Mouse (Mus musculus): ENCODE results near the gene Ppp3ca. TPM values are rescaled to one million over a fixed set of nuclear protein-coding genes. Genes with fewer than 3 reads are reported as not detected.

Ppp3ca gene
- polyA plus RNA-seq, 1 experiment = 23.0 TPM

DNA sequence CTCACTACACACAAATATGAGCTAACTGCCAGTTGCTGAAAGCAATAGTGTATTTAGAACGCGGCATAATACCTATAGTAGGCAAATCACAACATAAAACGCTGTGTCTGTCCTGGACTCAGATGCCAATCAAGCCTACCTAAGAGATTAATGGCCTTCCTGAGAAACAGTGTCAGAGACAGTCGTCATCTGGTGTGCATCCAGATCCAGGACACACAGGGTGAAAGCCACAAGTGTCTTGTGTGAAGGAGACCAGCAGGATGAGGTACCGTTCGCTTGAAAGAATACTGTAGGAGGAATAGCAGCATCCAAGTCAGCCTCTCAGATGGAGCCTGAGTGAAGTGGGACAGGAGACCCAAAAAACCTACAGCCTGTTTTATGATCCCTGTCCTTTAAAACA, 231.1 kb downstream of the Ppp3ca start:
- DNase-seq (ENCODE audit: low read depth in 1 of 2, low spot score in 2 of 2) = no peak
- Histone ChIP-seq H3K36me3 (ENCODE audit: control insufficient read depth, insufficient read depth, low read length) (peaks cover 12% of the 10 kb centered on the region), H3K4me1 (ENCODE audit: control insufficient read depth, insufficient read depth, insufficient read length) (no peaks in the 10 kb centered on the region), H3K27me3 (ENCODE audit: control insufficient read depth, insufficient read depth, low read length) (no peaks in the 10 kb centered on the region), H3K4me3 (ENCODE audit: extremely low read depth, insufficient read depth, insufficient read length) (no peak overlapping the region), H3K27ac (ENCODE audit: insufficient read depth, low read length) (no peak overlapping the region)
- WGBS = 95% methylated on average over 6 of the region's 6 CpGs
- TF ChIP-seq CTCF (IDR thresholded peaks at IDR 0.05; ENCODE audit: extremely low read depth, insufficient read depth, insufficient read length, insufficient replicate concordance) (no peak), POLR2A (IDR thresholded peaks at IDR 0.05; ENCODE audit: low read depth, low read length) (no peak)

DNA sequence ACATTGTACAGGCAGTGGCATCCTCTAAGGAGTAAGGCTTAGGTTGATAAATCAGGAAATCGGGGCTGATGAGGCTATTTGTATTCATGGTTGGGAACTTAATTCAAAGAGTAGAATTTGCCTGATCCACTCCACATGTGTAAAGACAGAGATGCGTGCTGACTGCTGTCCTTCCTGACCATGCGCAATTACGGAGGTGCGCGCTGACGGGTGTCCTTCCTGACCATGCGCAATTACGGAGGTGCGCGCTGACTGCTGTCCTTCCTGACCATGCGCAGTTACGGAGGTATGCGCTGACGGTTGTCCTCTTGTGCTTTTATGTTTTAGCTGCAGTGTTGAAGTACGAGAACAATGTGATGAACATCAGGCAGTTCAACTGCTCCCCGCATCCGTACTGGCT, 232.9 kb downstream of the Ppp3ca start:
- no peak overlapping the region for H3K27ac ChIP-seq (ENCODE audit: insufficient read depth, low read length)
- no peaks in the 10 kb centered on the region for H3K27me3 ChIP-seq (ENCODE audit: control insufficient read depth, insufficient read depth, low read length)
- no peak for DNase-seq (ENCODE audit: low read depth in 1 of 2, low spot score in 2 of 2)
- TF ChIP-seq CTCF (IDR thresholded peaks at IDR 0.05; ENCODE audit: extremely low read depth, insufficient read depth, insufficient read length, insufficient replicate concordance) (no peak), POLR2A (IDR thresholded peaks at IDR 0.05; ENCODE audit: low read depth, low read length) (no peak)
- H3K4me3 ChIP-seq (ENCODE audit: extremely low read depth, insufficient read depth, insufficient read length) = no peak overlapping the region
- H3K4me1 ChIP-seq (ENCODE audit: control insufficient read depth, insufficient read depth, insufficient read length) = no peaks in the 10 kb centered on the region
- 97% methylated on average over 18 of the region's 18 CpGs for WGBS
- peaks cover 13% of the 10 kb centered on the region for H3K36me3 ChIP-seq (ENCODE audit: control insufficient read depth, insufficient read depth, low read length)

DNA sequence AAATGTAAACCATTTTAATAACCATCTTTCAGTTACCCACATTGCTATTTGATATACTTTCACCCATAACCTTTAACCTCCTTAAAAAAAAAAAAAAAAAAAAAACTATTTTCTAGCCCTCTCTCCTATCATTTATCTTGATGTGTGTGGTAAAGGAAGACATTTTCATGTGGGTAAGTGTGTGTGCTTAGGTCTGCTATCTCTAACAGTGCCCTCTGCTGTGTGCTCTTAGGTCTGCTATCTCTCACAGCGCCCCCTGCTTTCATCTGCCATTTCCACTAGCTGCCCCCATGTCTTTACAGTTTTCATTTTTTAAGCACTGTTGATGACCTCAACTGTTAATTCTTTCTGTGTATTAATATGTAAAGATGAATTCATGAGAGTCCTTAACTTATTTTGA, 235.7 kb downstream of the Ppp3ca start:
- Histone ChIP-seq H3K27ac (ENCODE audit: insufficient read depth, low read length) (no peak overlapping the region), H3K27me3 (ENCODE audit: control insufficient read depth, insufficient read depth, low read length) (no peaks in the 10 kb centered on the region), H3K36me3 (ENCODE audit: control insufficient read depth, insufficient read depth, low read length) (peaks cover 15% of the 10 kb centered on the region), H3K4me3 (ENCODE audit: extremely low read depth, insufficient read depth, insufficient read length) (no peak overlapping the region), H3K4me1 (ENCODE audit: control insufficient read depth, insufficient read depth, insufficient read length) (no peaks in the 10 kb centered on the region)
- 81% methylated on average over 1 of the region's 1 CpGs for WGBS
- DNase-seq (ENCODE audit: low read depth in 1 of 2, low spot score in 2 of 2) = peak in 1 of 2 experiments; percentile 21
- TF ChIP-seq POLR2A (IDR thresholded peaks at IDR 0.05; ENCODE audit: low read depth, low read length) (no peak), CTCF (IDR thresholded peaks at IDR 0.05; ENCODE audit: extremely low read depth, insufficient read depth, insufficient read length, insufficient replicate concordance) (peak; percentile 23; the same call in 1 of the 2 replicates)

DNA sequence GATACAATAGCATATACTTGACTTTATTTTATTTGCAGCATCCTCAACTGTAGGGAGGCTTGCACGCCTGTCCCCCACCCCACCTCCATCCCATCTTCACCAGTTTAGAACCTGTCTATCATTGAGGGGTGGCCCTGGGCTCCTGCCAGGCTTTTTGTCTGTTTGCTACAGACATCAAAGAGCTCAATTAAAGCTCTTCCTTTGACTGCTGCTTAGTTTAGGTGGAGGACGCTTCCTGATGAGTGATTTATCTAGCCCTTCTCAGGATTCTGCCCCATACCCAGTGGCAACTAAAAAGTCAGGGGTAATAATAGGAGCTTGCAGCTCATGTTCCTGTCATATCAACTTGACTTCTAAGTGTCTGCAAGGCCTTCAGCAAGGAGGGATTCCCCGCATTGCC, 239.6 kb downstream of the Ppp3ca start:
- WGBS = 96% methylated on average over 3 of the region's 3 CpGs
- no peaks in the 10 kb centered on the region for H3K27me3 ChIP-seq (ENCODE audit: control insufficient read depth, insufficient read depth, low read length)
- DNase-seq (ENCODE audit: low read depth in 1 of 2, low spot score in 2 of 2) = no peak
- TF ChIP-seq POLR2A (IDR thresholded peaks at IDR 0.05; ENCODE audit: low read depth, low read length) (no peak), CTCF (IDR thresholded peaks at IDR 0.05; ENCODE audit: extremely low read depth, insufficient read depth, insufficient read length, insufficient replicate concordance) (no peak)
- H3K4me1 ChIP-seq (ENCODE audit: control insufficient read depth, insufficient read depth, insufficient read length) = no peaks in the 10 kb centered on the region
- no peak overlapping the region for H3K4me3 ChIP-seq (ENCODE audit: extremely low read depth, insufficient read depth, insufficient read length)
- H3K36me3 ChIP-seq (ENCODE audit: control insufficient read depth, insufficient read depth, low read length) = peaks cover 13% of the 10 kb centered on the region
- H3K27ac ChIP-seq (ENCODE audit: insufficient read depth, low read length) = no peak overlapping the region

DNA sequence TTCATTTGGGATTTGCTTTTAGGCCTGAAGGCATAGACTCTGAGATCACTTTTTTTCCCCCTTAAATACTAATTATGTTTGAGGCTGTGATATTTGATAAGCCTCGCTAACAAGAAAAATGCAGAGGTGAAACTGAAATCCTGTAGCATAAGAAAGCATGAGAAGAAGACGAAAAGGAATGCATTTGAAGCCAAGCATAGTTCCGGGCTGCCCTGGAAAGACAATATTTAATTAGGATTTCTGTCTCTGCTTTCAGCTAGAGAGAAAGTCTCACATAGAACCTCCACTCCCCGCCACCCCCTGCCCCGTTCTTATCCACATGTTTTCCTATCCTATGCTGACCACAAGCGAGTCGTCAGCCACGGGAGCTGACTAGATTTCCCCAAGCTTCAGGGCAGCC, 241.4 kb downstream of the Ppp3ca start:
- Histone ChIP-seq H3K4me1 (ENCODE audit: control insufficient read depth, insufficient read depth, insufficient read length) (no peaks in the 10 kb centered on the region), H3K27ac (ENCODE audit: insufficient read depth, low read length) (no peak overlapping the region), H3K4me3 (ENCODE audit: extremely low read depth, insufficient read depth, insufficient read length) (no peak overlapping the region), H3K27me3 (ENCODE audit: control insufficient read depth, insufficient read depth, low read length) (no peaks in the 10 kb centered on the region), H3K36me3 (ENCODE audit: control insufficient read depth, insufficient read depth, low read length) (peaks cover 11% of the 10 kb centered on the region)
- no peak for TF ChIP-seq POLR2A (IDR thresholded peaks at IDR 0.05; ENCODE audit: low read depth, low read length)
- no peak for TF ChIP-seq CTCF (IDR thresholded peaks at IDR 0.05; ENCODE audit: extremely low read depth, insufficient read depth, insufficient read length, insufficient replicate concordance)
- WGBS = 92% methylated on average over 8 of the region's 8 CpGs
- no peak for DNase-seq (ENCODE audit: low read depth in 1 of 2, low spot score in 2 of 2)

DNA sequence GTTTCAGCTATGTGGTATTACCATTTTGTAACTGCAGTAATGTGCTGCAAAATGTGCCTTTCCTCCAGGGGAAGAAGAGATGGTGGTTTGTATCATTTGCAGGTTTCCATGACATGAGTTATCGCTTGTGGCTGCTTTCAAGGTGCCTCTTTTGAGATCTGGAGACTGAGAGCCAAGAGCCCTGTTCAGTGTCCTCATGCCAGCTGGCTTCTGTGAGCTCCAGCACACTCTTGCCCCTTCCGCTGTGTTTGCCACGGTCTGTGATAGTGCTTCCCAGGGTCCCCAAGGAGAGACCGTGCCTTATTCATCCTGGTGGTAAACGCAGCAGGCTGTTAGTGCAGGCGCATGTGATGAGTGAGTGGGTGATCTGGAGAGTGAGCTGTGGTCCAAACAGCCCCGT, 247.2 kb downstream of the Ppp3ca start:
- Histone ChIP-seq H3K36me3 (ENCODE audit: control insufficient read depth, insufficient read depth, low read length) (peaks cover 10% of the 10 kb centered on the region), H3K27me3 (ENCODE audit: control insufficient read depth, insufficient read depth, low read length) (no peaks in the 10 kb centered on the region), H3K4me1 (ENCODE audit: control insufficient read depth, insufficient read depth, insufficient read length) (no peaks in the 10 kb centered on the region), H3K27ac (ENCODE audit: insufficient read depth, low read length) (no peak overlapping the region), H3K4me3 (ENCODE audit: extremely low read depth, insufficient read depth, insufficient read length) (no peak overlapping the region)
- WGBS = 94% methylated on average over 7 of the region's 7 CpGs
- DNase-seq (ENCODE audit: low read depth in 1 of 2, low spot score in 2 of 2) = no peak
- no peak for TF ChIP-seq POLR2A (IDR thresholded peaks at IDR 0.05; ENCODE audit: low read depth, low read length)
- TF ChIP-seq CTCF (IDR thresholded peaks at IDR 0.05; ENCODE audit: extremely low read depth, insufficient read depth, insufficient read length, insufficient replicate concordance) = no peak

DNA sequence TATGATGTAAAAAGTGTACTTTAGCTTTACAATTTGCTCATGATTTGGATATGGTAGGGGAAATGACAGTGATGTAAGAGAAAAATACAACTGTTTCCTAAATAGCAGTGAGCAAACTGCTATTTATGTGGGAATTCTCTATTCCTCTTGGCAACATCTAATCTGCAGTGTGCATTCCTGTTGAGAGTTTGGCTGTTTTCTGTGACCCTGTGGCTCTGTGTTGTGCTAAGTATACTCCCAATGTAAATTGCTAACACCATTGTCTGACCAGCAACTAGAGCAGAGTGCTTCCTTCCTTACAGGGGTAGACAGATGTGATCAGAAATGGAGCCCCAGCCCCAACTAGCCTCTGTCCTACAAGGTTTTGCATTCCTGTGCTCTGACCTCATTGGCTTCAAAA, 263.1 kb downstream of the Ppp3ca start:
- Histone ChIP-seq H3K36me3 (ENCODE audit: control insufficient read depth, insufficient read depth, low read length) (peaks cover 29% of the 10 kb centered on the region), H3K27me3 (ENCODE audit: control insufficient read depth, insufficient read depth, low read length) (no peaks in the 10 kb centered on the region), H3K27ac (ENCODE audit: insufficient read depth, low read length) (no peak overlapping the region), H3K4me1 (ENCODE audit: control insufficient read depth, insufficient read depth, insufficient read length) (no peaks in the 10 kb centered on the region), H3K4me3 (ENCODE audit: extremely low read depth, insufficient read depth, insufficient read length) (no peak overlapping the region)
- TF ChIP-seq POLR2A (IDR thresholded peaks at IDR 0.05; ENCODE audit: low read depth, low read length) (no peak), CTCF (IDR thresholded peaks at IDR 0.05; ENCODE audit: extremely low read depth, insufficient read depth, insufficient read length, insufficient replicate concordance) (no peak)
- no peak for DNase-seq (ENCODE audit: low read depth in 1 of 2, low spot score in 2 of 2)
